Mouse (Mus musculus): Measurements from ENCODE around the gene Ticam1. TPM values are rescaled to one million over a fixed set of nuclear protein-coding genes. Genes with fewer than 3 reads are reported as not detected.

The Ticam1 gene
- polyA plus RNA-seq, 1 experiment from 2014 or later = 1.8 TPM

DNA sequence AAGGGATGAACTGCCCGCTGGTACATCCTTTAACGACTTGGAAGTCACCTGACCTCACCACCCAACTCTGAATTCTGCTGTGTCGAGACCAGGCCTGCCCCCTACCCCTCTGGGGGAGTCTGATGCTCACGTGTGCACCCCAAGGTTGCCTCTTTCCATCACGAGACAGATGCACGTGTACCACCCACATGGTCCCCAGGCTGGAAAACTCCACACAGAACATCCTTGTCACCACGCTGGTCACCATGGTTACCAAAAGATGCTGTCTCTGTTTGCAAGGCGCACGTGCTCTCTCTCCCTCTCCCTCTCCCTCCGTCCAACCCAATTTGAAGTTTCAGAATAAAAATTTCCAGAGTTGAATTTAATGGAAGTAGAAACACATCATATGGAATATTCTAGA, 46.6 kb downstream of the Ticam1 start:
- H3K9me3 ChIP-seq = no peaks in the 10 kb centered on the region
- H3K4me2 ChIP-seq = no peak overlapping the region
- no peak overlapping the region for H3K4me3 ChIP-seq
- H3K27me3 ChIP-seq = 0 out of 2 replicates have a peak, but pooled peaks cover 2% of the 10 kb centered on the region
- H3K27ac ChIP-seq (replicated peaks) = no peak overlapping the region
- H3K36me3 ChIP-seq = no peaks in the 10 kb centered on the region
- no peak overlapping the region for H3K9ac ChIP-seq
- no peak for ATAC-seq (ENCODE audit: low FRiP score, low read depth)
- peaks cover 14% of the 10 kb centered on the region for H3K4me1 ChIP-seq (replicated peaks)
- WGBS = 59% methylated on average over 10 of the region's 10 CpGs

- no peak overlapping the region for H3K27ac ChIP-seq (replicated peaks)
- WGBS = 78% methylated on average over 3 of the region's 3 CpGs
- H3K9me3 ChIP-seq = no peaks in the 10 kb centered on the region
- no peak overlapping the region for H3K4me3 ChIP-seq
- H3K4me1 ChIP-seq (replicated peaks) = no peaks in the 10 kb centered on the region
- no peak overlapping the region for H3K4me2 ChIP-seq
- H3K36me3 ChIP-seq = no peaks in the 10 kb centered on the region
- ATAC-seq (ENCODE audit: low FRiP score, low read depth) = no peak
- no peak overlapping the region for H3K9ac ChIP-seq
- 0 out of 2 replicates have a peak, but pooled peaks cover 2% of the 10 kb centered on the region for H3K27me3 ChIP-seq
These were observed 50.0 kb downstream of the Ticam1 start for GRCm38 (mm10) chr17:56226566-56226965.

DNA sequence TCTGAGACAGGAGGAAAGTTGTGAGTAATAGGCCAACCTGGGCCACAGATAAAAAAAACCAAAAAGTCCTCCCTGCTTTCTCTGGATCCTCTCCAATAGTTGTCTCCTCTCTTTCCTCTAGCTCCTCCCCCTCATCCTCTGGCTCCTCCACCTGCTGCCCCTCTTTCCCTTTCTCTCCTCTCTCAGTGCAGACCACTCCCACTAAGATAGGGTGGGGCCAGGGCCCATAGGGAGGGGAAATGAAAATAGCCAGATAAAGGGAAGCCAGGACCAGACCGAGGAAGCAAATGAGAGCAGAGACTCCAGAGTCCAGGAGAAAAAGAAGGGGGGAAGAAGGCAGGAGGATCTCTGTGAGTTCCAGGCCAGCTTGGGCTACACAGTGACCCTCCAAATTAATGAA, 51.7 kb downstream of the Ticam1 start:
- H3K4me2 ChIP-seq = no peak overlapping the region
- 50% methylated on average over 1 of the region's 1 CpGs for WGBS
- 0 out of 2 replicates have a peak, but pooled peaks cover 2% of the 10 kb centered on the region for H3K27me3 ChIP-seq
- ATAC-seq (ENCODE audit: low FRiP score, low read depth) = no peak
- no peaks in the 10 kb centered on the region for H3K9me3 ChIP-seq
- no peaks in the 10 kb centered on the region for H3K4me1 ChIP-seq (replicated peaks)
- H3K4me3 ChIP-seq = no peak overlapping the region
- H3K9ac ChIP-seq = no peak overlapping the region
- no peaks in the 10 kb centered on the region for H3K36me3 ChIP-seq
- H3K27ac ChIP-seq (replicated peaks) = no peak overlapping the region

- H3K4me1 ChIP-seq (replicated peaks) = peaks cover 34% of the 10 kb centered on the region
- H3K4me3 ChIP-seq = no peak overlapping the region
- WGBS = 57% methylated on average over 3 of the region's 3 CpGs
- H3K9me3 ChIP-seq = no peaks in the 10 kb centered on the region
- H3K27ac ChIP-seq (replicated peaks) = no peak overlapping the region
- H3K36me3 ChIP-seq = no peaks in the 10 kb centered on the region
- no peak overlapping the region for H3K9ac ChIP-seq
- H3K27me3 ChIP-seq = no peaks in the 10 kb centered on the region
- no peak for ATAC-seq (ENCODE audit: low FRiP score, low read depth)
- H3K4me2 ChIP-seq = peak overlapping the region; percentile 92; the same call in 1 of the 2 replicates
These were observed 56.8 kb downstream of the Ticam1 start for GRCm38 (mm10) chr17:56219805-56220204.

MicroRNAs encoded within 50 kb of the gene (microRNA counts, 519-probe panel; counts per million panel counts)
- microRNA mmu-miR-7b = 2,630 counts per million, percentile 46 among the panel's probes with 10 or more counts

Small RNAs within 50 kb of the gene (microRNA-seq; reads per million reads assigned to microRNA genes)
- 1,333 reads per million, percentile 79 among the genes with 10 or more reads in this experiment for gene Mir7b

Other genes with a start within 250 kb of the Ticam1 start
- gene Sh3gl1, start 240.2 kb downstream of the Ticam1 start, polyA plus RNA-seq (2015; fragmentation: Nextera tagmentation; extraction: Ambion mirVana) = 108 and 111 TPM in 2 replicates
- 7.6 and 7.8 TPM in 2 replicates for gene Chaf1a, start 236.3 kb downstream of the Ticam1 start, polyA plus RNA-seq (2015; fragmentation: Nextera tagmentation; extraction: Ambion mirVana)
- 76.1 and 77.1 TPM in 2 replicates for gene Ubxn6, start 201.8 kb downstream of the Ticam1 start, polyA plus RNA-seq (2015; fragmentation: Nextera tagmentation; extraction: Ambion mirVana)
- gene Hdgfl2, start 197.2 kb downstream of the Ticam1 start, polyA plus RNA-seq (2015; fragmentation: Nextera tagmentation; extraction: Ambion mirVana) = 141 and 145 TPM in 2 replicates
- 0.08 and 0.21 TPM in 2 replicates for gene Plin4, start 167.0 kb downstream of the Ticam1 start, polyA plus RNA-seq (2015; fragmentation: Nextera tagmentation; extraction: Ambion mirVana)
- 1.7 and 2.5 TPM in 2 replicates for gene Plin5, start 159.2 kb downstream of the Ticam1 start, polyA plus RNA-seq (2015; fragmentation: Nextera tagmentation; extraction: Ambion mirVana)
- gene Lrg1, start 154.8 kb downstream of the Ticam1 start, polyA plus RNA-seq (2015; fragmentation: Nextera tagmentation; extraction: Ambion mirVana) = 0.33 and 0.62 TPM in 2 replicates
- 17.4 and 19.2 TPM in 2 replicates for gene Sema6b, start 136.4 kb downstream of the Ticam1 start, polyA plus RNA-seq (2015; fragmentation: Nextera tagmentation; extraction: Ambion mirVana)
- 9.5 and 10.7 TPM in 2 replicates for gene Tnfaip8l1, start 114.3 kb downstream of the Ticam1 start, polyA plus RNA-seq (2015; fragmentation: Nextera tagmentation; extraction: Ambion mirVana)
- 76.2 and 78.6 TPM in 2 replicates for gene Mydgf, start 92.9 kb downstream of the Ticam1 start, polyA plus RNA-seq (2015; fragmentation: Nextera tagmentation; extraction: Ambion mirVana)
- gene Dpp9, start 57.9 kb downstream of the Ticam1 start, polyA plus RNA-seq (2015; fragmentation: Nextera tagmentation; extraction: Ambion mirVana) = 25.6 and 28.8 TPM in 2 replicates
- 18.2 and 18.8 TPM in 2 replicates for gene Fem1a, start 20.0 kb downstream of the Ticam1 start, polyA plus RNA-seq (2015; fragmentation: Nextera tagmentation; extraction: Ambion mirVana)
- 16.6 and 17.5 TPM in 2 replicates for gene Plin3, start 16.1 kb upstream of the Ticam1 start, polyA plus RNA-seq (2015; fragmentation: Nextera tagmentation; extraction: Ambion mirVana)
- gene Arrdc5, start 23.5 kb upstream of the Ticam1 start, polyA plus RNA-seq (2015; fragmentation: Nextera tagmentation; extraction: Ambion mirVana) = not detected in 2 replicates
- gene Uhrf1, start 26.5 kb upstream of the Ticam1 start, polyA plus RNA-seq (2015; fragmentation: Nextera tagmentation; extraction: Ambion mirVana) = 29.7 and 31.9 TPM in 2 replicates
- 71.5 and 73.7 TPM in 2 replicates for gene Kdm4b, start 49.3 kb upstream of the Ticam1 start, polyA plus RNA-seq (2015; fragmentation: Nextera tagmentation; extraction: Ambion mirVana)
- gene Ptprs, start 199.7 kb upstream of the Ticam1 start, polyA plus RNA-seq (2015; fragmentation: Nextera tagmentation; extraction: Ambion mirVana) = 277 and 302 TPM in 2 replicates
- 0.17 TPM in 1 of 2 replicates, not detected in the other for gene Znrf4, start 235.6 kb upstream of the Ticam1 start, polyA plus RNA-seq (2015; fragmentation: Nextera tagmentation; extraction: Ambion mirVana)